Mouse (Mus musculus) stomach, embryonic 16.5 days (tissue): ENCODE measurements around the gene Sec22c. TPM values are rescaled to one million over a fixed set of nuclear protein-coding genes. Genes with fewer than 3 reads are reported as not detected.

ENCODE experiments used
- ATAC-seq: fragments of 200-750 bp; cut with Nextera tagmentation; 2 replicates; pipeline ENCODE4 v1.8.0; 2017; ENCODE audit warnings: moderate number of reproducible peaks, moderate TSS enrichment; ENCODE audit not compliant: insufficient read depth, low FRiP score
- H3K27ac ChIP-seq: fragments of 300-500 bp; sonication (generic); 2 replicates; pipeline ENCODE4 v1.5.1; 2014; ENCODE audit warnings: low read length
- H3K27me3 ChIP-seq: fragments of 300-500 bp; sonication (generic); 2 replicates; pipeline ENCODE4 v1.6.1; 2014; ENCODE audit warnings: low read length, control low read depth, mixed read lengths; ENCODE audit not compliant: control insufficient read depth, insufficient read depth
- H3K36me3 ChIP-seq: fragments of 300-500 bp; sonication (generic); 2 replicates; pipeline ENCODE4 v1.6.1; 2014; ENCODE audit warnings: low read length; ENCODE audit not compliant: control insufficient read depth, insufficient read depth
- H3K4me1 ChIP-seq: fragments of 300-500 bp; sonication (generic); 2 replicates; pipeline ENCODE4 v1.6.1; 2014; ENCODE audit warnings: low read length, control low read depth, mixed read lengths; ENCODE audit not compliant: control insufficient read depth, insufficient read depth
- H3K4me2 ChIP-seq: fragments of 300-500 bp; sonication (generic); 2 replicates; pipeline ENCODE4 v1.6.1; 2014; ENCODE audit warnings: low read depth, low read length, mixed read lengths
- H3K4me3 ChIP-seq: fragments of 300-500 bp; sonication (generic); replicated peaks from 2 replicates; pipeline ENCODE4 v1.5.1; 2014; ENCODE audit warnings: mild to moderate bottlenecking, low read length
- H3K9ac ChIP-seq: fragments of 300-500 bp; sonication (generic); 2 replicates; pipeline ENCODE4 v1.6.1; 2014; ENCODE audit warnings: low read length
- H3K9me3 ChIP-seq: fragments of 300-500 bp; sonication (generic); replicated peaks from 2 replicates; pipeline ENCODE4 v1.6.1; 2016; ENCODE audit warnings: low read length, control low read depth; ENCODE audit not compliant: control insufficient read depth
- WGBS: fragments of 180-500 bp; shearing (Covaris S2); extraction: QIAGEN DNeasy Blood & Tissue Kit; methylation state at CpG from one replicate; pipeline ENCODE4 v1.1.7; 2014; 5-methylcytosine and 5-hydroxymethylcytosine counted together
- polyA plus RNA-seq: library from polyadenylated mRNA; unstranded; fragments of >200 nt; fragmentation: Nextera tagmentation; extraction: Ambion mirVana; gene quantifications from 2 replicates; pipeline ENCODE4 v1.2.1, GENCODE M21; 2015

The Sec22c gene
- polyA plus RNA-seq, 1 experiment from 2014 or later = 8.8 TPM

- 50% methylated on average over 4 of the region's 4 CpGs for WGBS
- Histone ChIP-seq H3K9ac (no peak overlapping the region), H3K27me3 (no peaks in the 10 kb centered on the region), H3K27ac (no peak overlapping the region), H3K4me3 (no peak overlapping the region), H3K9me3 (no peaks in the 10 kb centered on the region), H3K4me1 (no peaks in the 10 kb centered on the region), H3K36me3 (no peaks in the 10 kb centered on the region), H3K4me2 (no peak overlapping the region)
- no peak for ATAC-seq
Measured at GRCm38 (mm10) chr9:121631946-121632345, 73.3 kb downstream of the Sec22c start.

- Histone ChIP-seq H3K4me1 (no peaks in the 10 kb centered on the region), H3K27ac (no peak overlapping the region), H3K9ac (no peak overlapping the region), H3K27me3 (no peaks in the 10 kb centered on the region), H3K4me3 (no peak overlapping the region), H3K4me2 (no peak overlapping the region), H3K36me3 (no peaks in the 10 kb centered on the region), H3K9me3 (no peaks in the 10 kb centered on the region)
- ATAC-seq = no peak
- WGBS = 84% methylated on average over 1 of the region's 1 CpGs
Measured at GRCm38 (mm10) chr9:121630627-121631026, 74.7 kb downstream of the Sec22c start.

Other genes starting within 250 kb of the Sec22c start
- gene Cck, start 209.8 kb downstream of the Sec22c start, polyA plus RNA-seq = 11.5 and 12.5 TPM in 2 replicates
- gene Lyzl4, start 63.4 kb downstream of the Sec22c start, polyA plus RNA-seq = 0.41 TPM in 1 of 2 replicates, not detected in the other
- gene Vipr1, start 62.8 kb downstream of the Sec22c start, polyA plus RNA-seq = 0.82 and 1.0 TPM in 2 replicates
- 103 and 112 TPM in 2 replicates for gene Ss18l2, start 4.8 kb upstream of the Sec22c start, polyA plus RNA-seq
- gene Nktr, start 13.7 kb upstream of the Sec22c start, polyA plus RNA-seq = 54.7 and 55.6 TPM in 2 replicates
- 7.9 and 8.0 TPM in 2 replicates for gene Zfp651, start 53.8 kb upstream of the Sec22c start, polyA plus RNA-seq
- gene Klhl40, start 72.1 kb upstream of the Sec22c start, polyA plus RNA-seq = 0.45 and 8.0 TPM in 2 replicates
- gene Hhatl, start 87.0 kb upstream of the Sec22c start, polyA plus RNA-seq = 2.2 and 4.3 TPM in 2 replicates
- gene Ccdc13, start 134.0 kb upstream of the Sec22c start, polyA plus RNA-seq = 0.56 and 0.59 TPM in 2 replicates
- 293 and 317 TPM in 2 replicates for gene Higd1a, start 152.9 kb upstream of the Sec22c start, polyA plus RNA-seq
- 0.45 and 0.63 TPM in 2 replicates for gene Ackr2, start 192.9 kb upstream of the Sec22c start, polyA plus RNA-seq
- 0.35 and 0.37 TPM in 2 replicates for gene Cyp8b1, start 210.8 kb upstream of the Sec22c start, polyA plus RNA-seq
- 5.8 and 6.7 TPM in 2 replicates for gene Fam198a, start 245.5 kb upstream of the Sec22c start, polyA plus RNA-seq